Mouse (Mus musculus) spleen, postnatal 36 days (tissue): ENCODE measurements around the gene Clip3.
A peak's percentile ranks its signal among the peaks of the same experiment; 100 is the strongest.

Experiments
- DNase-seq, 2 experiments: peaks; one replicate each; pipeline ENCODE4 v3.0.0; 2022; ENCODE audit warnings: low spot score in 2 of 2, mixed read lengths in 1 of 2

The Clip3 gene

GRCm38 (mm10) chr7:30326427-30326826, 34.9 kb downstream of the Clip3 start:
- DNase-seq: no peak

- peak in 1 of 2 experiments; percentile 24 for DNase-seq
Observed at GRCm38 (mm10) chr7:30327140-30327539, 35.6 kb downstream of the Clip3 start.

GRCm38 (mm10) chr7:30328379-30328778, 36.9 kb downstream of the Clip3 start:
- no peak for DNase-seq

- DNase-seq: peak; percentile 73 to 80
Observed at GRCm38 (mm10) chr7:30331887-30332286, 40.4 kb downstream of the Clip3 start.

DNA sequence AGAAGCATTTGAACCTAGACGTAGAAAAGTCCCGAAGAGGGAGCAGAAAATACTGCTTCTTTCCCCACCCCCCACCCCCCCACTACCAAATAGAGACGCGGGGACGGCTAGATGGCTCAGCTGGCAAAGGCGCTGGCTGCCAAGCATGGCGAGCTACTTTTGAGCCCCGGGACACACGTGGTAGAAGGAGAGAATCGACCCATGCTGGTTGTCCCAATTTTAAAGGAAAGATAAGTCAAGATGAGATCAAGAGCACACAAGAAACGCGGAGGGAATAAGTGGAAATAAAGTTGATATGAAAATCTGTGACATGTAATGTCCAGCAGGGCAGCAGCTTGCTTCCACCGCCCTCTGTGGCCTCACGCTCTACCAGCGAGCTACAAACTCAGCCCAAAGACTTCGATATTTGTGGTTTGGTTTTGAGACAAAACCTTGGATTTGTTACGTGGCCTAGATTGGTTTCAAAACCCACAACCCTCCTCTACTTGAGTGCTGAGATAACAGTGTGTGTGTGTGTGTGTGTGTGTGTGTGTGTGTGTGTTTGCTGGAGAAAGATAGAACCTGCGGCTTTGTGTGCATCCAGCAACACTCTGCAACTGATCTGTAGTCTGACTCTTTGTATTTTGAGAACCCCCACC, 41.2 kb downstream of the Clip3 start:
- DNase-seq: no peak

GRCm38 (mm10) chr7:30333436-30333835, 41.9 kb downstream of the Clip3 start:
- peak; percentile 22 to 29 for DNase-seq

GRCm38 (mm10) chr7:30334563-30334962, 43.0 kb downstream of the Clip3 start:
- DNase-seq: no peak

DNA sequence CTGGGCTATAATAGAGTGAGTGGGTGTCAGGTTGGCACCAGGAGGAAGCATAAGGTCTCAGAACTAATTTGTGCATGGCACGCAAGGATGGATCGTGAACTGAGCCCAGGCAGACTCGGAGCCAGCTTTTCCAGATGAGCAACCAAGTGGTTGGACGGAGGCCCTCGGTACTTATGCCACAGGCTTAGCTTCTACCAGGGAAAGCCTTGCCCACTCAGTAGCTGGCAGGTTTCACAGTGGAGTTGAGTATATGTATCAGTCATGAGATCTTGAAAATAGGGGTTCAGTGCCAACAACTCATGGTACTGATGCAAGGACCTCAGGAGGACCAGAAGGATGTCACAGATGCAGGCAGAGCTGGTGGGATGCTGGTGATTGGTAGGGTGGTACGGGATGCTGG, 44.2 kb downstream of the Clip3 start:
- DNase-seq: no peak

GRCm38 (mm10) chr7:30336384-30336783, 44.9 kb downstream of the Clip3 start:
- DNase-seq: peak; percentile 23 to 46

- no peak for DNase-seq
Observed at GRCm38 (mm10) chr7:30339432-30340109, 48.0 kb downstream of the Clip3 start.

DNA sequence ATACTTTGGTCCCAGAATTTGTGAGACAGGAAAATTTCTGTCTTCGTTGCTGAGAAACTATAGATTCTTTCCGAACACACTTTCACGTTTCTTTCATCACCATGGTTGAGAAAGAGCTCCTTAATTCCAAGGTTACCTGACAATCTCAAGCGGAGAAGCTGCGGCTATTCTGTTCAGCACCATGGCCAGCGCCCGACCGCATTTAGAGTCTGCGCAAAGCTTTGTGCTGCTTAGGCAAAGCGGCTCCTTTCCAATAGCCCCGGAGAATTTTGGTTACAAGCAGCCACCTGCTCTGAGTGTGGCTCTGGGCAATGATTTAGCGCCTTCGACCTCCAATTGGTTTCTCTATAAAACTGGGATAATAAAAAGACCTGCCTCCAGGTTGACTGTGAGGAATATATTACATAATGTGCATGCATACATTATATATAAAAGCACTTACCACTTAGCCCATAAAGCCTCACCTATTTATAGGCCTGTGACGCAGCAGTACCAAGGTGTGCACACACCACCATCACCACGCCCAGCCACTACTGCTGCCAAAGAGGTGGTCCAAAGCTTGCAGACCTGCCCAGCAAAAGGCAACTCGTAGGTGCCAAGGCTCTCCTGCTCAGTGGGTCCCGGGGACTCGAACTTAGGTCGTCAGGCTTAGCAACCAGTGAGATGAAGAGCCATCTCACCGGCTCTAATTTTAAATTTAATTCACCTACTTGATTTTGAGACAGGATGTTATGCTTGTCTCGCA, 55.3 kb downstream of the Clip3 start:
- DNase-seq: peak in 1 of 2 experiments; percentile 24

DNA sequence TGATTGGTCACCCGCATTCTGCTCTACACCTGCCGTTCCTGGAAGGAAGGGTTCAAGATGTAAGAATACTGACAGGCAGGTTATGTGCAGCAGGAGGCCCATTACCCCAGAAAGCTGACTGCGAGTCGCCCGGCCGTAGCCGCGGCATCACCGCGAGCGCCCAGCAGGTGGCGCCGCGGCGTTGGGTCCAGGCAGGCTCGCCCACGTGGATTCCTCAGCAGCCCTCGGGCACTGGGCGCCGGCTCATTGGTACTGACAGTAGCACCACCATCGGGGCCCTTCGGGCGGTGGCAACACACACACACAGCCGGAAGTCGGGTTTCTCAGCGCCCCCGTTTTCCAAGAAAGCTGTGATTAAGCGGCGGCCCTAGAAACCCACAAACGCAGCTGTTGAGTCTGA, 56.3 kb downstream of the Clip3 start:
- DNase-seq: peak; percentile 48 to 51

DNA sequence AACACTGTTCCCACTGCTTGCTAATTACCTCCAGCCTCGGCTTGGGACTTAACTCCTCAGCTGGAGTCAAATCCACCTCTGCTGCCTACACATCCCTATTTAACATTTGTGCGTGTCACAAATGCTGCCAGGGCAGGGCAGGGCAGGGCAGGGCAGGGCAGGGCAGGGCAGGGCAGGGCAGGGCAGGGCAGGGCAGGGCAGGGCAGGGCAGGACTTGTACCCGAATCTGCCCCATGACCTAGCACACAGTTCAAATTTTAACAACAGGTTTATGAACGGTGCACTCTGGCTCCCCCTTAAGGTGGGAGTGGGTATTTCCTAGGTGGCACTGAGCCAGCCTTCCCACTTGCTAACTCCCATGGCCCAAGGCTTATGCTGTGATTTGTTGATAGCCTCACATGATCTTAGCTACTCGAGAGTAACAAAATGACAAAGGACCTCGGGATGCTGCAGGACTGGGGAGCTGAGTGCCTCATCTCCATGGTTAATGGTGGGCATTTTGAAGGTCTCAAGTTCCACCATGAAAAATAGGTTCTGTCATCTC, 61.8 kb downstream of the Clip3 start:
- DNase-seq: peak; percentile 19 to 29

DNA sequence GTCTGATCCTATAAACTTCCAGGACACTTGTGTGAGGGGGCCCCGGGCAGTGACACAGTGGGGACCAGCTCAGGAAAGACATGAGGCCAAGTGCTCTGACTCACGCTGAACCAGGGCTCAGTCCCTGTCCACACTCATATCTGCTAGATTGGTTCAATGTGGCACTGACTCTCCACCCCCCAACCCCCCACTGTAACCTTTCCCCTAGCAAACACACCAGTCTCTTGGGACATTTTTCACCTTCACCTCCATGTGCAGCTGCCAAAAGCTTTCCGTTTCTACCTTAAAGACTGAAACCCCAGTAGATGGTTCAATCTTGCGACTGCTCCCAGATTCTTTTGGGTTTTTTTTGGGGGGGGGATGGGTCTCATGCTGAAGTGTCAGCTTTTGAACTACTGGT, 62.5 kb downstream of the Clip3 start:
- DNase-seq: no peak
